Mouse (Mus musculus): ENCODE results near the gene Unc13a.
"Not testable (repeated sequence)": the region's sequence is repeated elsewhere in the genome, so short reads cannot be mapped to it uniquely, and the experiment has no call there.

GRCm38 (mm10) chr8:71703400-71703799 lies 31.8 kb upstream of the Unc13a start:
- not testable (repeated sequence) for TF ChIP-seq CTCF (IDR thresholded peaks at IDR 0.05; ENCODE audit: extremely low read depth, insufficient read depth, insufficient read length, insufficient replicate concordance); POLR2A (IDR thresholded peaks at IDR 0.05; ENCODE audit: low read depth, low read length)
